Mouse (Mus musculus): Measurements from ENCODE around the gene Zfp668.

DNA sequence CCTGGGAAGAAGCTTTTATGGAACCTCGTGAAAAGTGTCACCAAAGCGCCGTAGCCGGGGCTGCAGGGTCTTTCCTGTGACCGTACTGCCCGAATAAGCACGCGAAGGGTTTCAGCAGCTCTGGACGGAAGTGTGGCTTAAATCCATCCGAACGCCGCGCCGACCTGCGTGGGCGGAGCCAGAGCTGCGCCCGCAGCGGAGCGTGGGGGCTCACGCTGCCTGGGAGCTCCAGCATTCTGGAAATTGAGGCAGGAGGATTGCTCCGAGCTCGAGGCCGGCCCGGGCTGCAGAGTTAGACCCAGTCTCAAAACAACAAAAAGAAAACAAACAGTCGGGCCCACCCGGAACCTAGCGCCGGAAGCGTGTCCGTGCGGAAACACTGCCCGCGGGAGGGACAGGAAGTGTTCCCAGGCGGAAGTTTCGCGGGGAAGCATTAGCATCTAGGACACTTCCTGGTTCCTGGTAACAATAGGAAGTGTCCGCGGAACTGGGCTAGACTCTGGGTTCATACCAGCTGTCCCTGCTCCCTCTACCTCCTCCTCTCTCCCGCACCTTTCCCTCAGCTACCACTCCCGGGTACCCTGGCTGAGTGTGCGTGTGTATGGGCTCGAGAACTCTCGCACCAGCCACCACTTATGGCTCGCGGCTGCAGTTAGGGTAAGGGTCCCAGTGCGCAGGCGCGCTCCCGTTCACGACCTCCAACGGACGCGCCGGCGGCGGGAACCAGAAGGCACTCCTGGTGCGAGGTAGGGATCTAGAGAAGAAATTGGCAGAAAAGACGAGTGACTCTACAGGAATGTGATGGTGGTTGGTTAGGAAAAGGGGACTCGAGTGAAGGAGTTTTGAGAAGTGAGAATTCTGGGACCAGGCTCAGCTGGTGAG is at the start of gene Zfp668:
- TF ChIP-seq EP300 (IDR thresholded peaks at IDR 0.05) (no peak), CTCF (IDR thresholded peaks at IDR 0.05) (no peak)

All from lung, postnatal 0 days (tissue).